Mouse (Mus musculus): ENCODE measurements around the gene Fbxl8. TPM values are rescaled to one million over a fixed set of nuclear protein-coding genes. Genes with fewer than 3 reads are reported as not detected.

Gene Fbxl8
- polyA plus RNA-seq (2015; fragmentation: Nextera tagmentation; extraction: Ambion mirVana): 3.5 and 3.7 TPM in 2 replicates

DNA sequence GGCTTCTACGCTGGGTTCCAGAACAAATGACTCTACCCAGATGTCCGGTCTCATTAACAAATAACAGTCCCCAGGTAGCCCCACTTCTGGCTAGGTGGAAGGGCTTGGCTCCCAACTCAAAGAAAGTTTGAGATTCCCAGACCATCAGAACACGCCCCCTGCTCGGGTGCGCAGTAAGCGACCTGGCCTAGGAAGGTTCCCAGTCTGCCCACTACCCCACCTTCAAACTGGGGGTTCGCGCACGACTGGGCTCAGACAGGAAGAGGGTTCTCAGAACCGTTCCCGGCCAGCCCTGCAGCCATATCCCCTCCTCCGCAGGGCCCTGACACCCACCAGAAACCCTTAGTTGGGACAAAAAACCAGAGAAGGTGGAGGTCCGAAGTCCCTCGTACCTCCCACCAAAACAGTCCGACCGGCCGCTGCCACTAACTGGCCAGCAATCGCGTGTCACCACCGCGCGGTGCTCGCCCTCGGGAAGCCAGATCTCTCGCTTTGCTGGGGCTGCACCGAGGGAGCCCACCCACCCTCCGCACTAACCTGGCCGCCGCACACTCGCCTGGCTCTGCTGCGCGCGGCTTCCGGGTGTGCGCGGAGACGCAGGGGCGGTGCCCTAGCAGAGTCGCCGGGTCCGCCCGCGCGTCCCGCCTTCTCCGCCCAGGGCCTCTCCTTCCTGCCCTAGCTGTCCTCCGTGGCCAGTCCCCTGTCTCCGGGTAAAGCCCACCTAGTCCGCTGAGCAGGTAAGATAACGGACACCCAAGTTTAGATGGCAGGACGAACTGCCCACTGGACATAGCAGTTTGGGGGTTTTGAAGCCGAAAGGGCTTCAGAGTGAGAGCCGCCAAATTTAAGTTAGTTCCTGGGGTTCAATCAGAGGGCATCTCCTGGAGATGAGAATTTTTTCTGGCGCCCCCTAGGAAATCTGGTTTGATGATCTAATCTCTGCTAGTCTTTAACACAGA, at the start of gene Fbxl8, which contains the start of gene Tradd:
Fbxl8 (plus strand) TSS at position 625 of the 959 bp plus-strand sequence.
Tradd (minus strand) TSS at position 586 of the 959 bp plus-strand sequence.
- no peaks in the 10 kb centered on the region; the same call in 1 of the 2 replicates for H3K36me3 ChIP-seq (ENCODE audit: control insufficient read depth, insufficient read depth, low read length)
- no peak within 1 kb of the TSS for H3K27ac ChIP-seq (replicated peaks)
- DNase-seq (ENCODE audit: low spot score) (peak; percentile 83), ATAC-seq (ENCODE audit: low FRiP score, low TSS enrichment) (peak; percentile 76)
- H3K9me3 ChIP-seq (ENCODE audit: control insufficient read depth, low read length): no peaks in the 10 kb centered on the region
- under 1% methylated on average over 54 of the region's 54 CpGs for WGBS
- H3K4me2 ChIP-seq (replicated peaks; ENCODE audit: low read depth): peak within 1 kb of the TSS; percentile 91
- peak within 1 kb of the TSS; percentile 65 for H3K4me3 ChIP-seq (ENCODE audit: low read depth, low read length)
- peak within 1 kb of the TSS; percentile 69 for H3K9ac ChIP-seq (ENCODE audit: low read length)
- peaks cover 2% of the 10 kb centered on the region; the same call in 1 of the 2 replicates for H3K27me3 ChIP-seq (ENCODE audit: control insufficient read depth, insufficient read depth, low read length)
- 0 out of 2 replicates have a peak, but pooled peaks cover 11% of the 10 kb centered on the region for H3K4me1 ChIP-seq (replicated peaks; ENCODE audit: control insufficient read depth, insufficient read depth)
- TF ChIP-seq EP300 (optimal IDR thresholded peaks at IDR 0.05): no peak
- 0 out of 2 replicates have a peak, but pooled peaks have one; percentile 10 for TF ChIP-seq CTCF (IDR thresholded peaks at IDR 0.05; ENCODE audit: low read depth)

DNA sequence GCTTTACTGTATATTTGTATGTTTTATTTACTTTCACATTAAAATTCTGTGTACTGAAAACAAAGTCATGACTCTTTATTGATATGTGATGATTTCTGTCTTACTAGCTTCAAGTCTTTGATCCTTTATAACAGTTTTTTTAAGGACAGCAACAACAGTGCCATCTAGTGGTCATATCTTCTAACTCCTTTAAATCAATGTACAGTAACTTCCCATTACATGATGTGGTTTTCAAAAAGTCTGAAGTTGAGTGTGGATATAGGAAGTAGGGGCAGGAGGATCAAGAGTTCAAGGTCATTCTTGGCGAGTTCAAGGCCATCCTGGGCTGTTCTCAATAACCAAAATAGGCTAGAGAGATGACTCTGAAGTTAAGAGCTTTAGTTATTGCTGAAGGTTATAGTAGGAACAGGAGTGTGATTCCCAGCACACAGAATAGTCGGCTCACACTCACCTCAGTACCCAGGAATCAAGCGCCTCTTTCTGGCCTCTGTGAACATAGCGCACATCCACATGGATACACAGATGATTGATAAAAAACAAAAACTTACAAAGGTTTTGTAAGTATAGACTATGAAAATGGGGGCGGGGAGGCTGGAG, 46.4 kb upstream of the Fbxl8 start:
- H3K27me3 ChIP-seq (ENCODE audit: control insufficient read depth, insufficient read depth, low read length): no peaks in the 10 kb centered on the region
- 80% methylated on average over 5 of the region's 5 CpGs for WGBS
- H3K9me3 ChIP-seq (ENCODE audit: control insufficient read depth, low read length): no peaks in the 10 kb centered on the region
- no peaks in the 10 kb centered on the region for H3K4me1 ChIP-seq (replicated peaks; ENCODE audit: control insufficient read depth, insufficient read depth)
- no peak overlapping the region for H3K4me3 ChIP-seq (ENCODE audit: low read depth, low read length)
- ATAC-seq (ENCODE audit: low FRiP score, low TSS enrichment) (no peak), DNase-seq (ENCODE audit: low spot score) (no peak)
- H3K36me3 ChIP-seq (ENCODE audit: control insufficient read depth, insufficient read depth, low read length): no peaks in the 10 kb centered on the region
- H3K9ac ChIP-seq (ENCODE audit: low read length): no peak overlapping the region
- H3K4me2 ChIP-seq (replicated peaks; ENCODE audit: low read depth): no peak overlapping the region
- TF ChIP-seq CTCF (IDR thresholded peaks at IDR 0.05; ENCODE audit: low read depth) (peak; percentile 92), EP300 (optimal IDR thresholded peaks at IDR 0.05) (no peak)
- H3K27ac ChIP-seq (replicated peaks): no peak overlapping the region

DNA sequence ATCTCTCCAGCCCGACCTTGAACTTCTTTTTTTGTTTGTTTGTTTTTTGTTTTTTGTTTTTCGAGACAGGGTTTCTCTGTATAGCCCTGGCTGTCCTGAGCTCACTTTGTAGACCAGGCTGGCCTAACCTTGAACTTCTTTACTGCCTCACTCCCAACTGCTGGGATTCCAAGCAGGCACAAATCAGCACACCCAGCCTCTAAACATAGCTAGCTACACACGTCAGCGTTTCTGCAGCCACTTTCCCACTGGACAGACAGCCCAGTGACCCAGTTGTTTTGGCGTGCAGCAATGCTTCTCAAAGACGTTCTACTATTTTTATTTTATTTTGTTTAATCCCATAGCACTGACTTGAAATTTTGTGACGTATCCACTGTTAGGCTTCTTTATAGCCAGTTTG, 40.6 kb upstream of the Fbxl8 start:
- peak overlapping the region; percentile 84; the same call in 1 of the 2 replicates for H3K4me2 ChIP-seq (replicated peaks; ENCODE audit: low read depth)
- no peak overlapping the region for H3K4me3 ChIP-seq (ENCODE audit: low read depth, low read length)
- H3K9me3 ChIP-seq (ENCODE audit: control insufficient read depth, low read length): no peaks in the 10 kb centered on the region
- H3K9ac ChIP-seq (ENCODE audit: low read length): no peak overlapping the region
- ATAC-seq (ENCODE audit: low FRiP score, low TSS enrichment): no peak
- DNase-seq (ENCODE audit: low spot score): no peak
- H3K27ac ChIP-seq (replicated peaks): peak overlapping the region; percentile 94
- WGBS: 73% methylated on average over 7 of the region's 7 CpGs
- H3K4me1 ChIP-seq (replicated peaks; ENCODE audit: control insufficient read depth, insufficient read depth): peaks cover 5% of the 10 kb centered on the region
- H3K36me3 ChIP-seq (ENCODE audit: control insufficient read depth, insufficient read depth, low read length): no peaks in the 10 kb centered on the region
- TF ChIP-seq CTCF (IDR thresholded peaks at IDR 0.05; ENCODE audit: low read depth): no peak
- no peak for TF ChIP-seq EP300 (optimal IDR thresholded peaks at IDR 0.05)
- no peaks in the 10 kb centered on the region for H3K27me3 ChIP-seq (ENCODE audit: control insufficient read depth, insufficient read depth, low read length)

DNA sequence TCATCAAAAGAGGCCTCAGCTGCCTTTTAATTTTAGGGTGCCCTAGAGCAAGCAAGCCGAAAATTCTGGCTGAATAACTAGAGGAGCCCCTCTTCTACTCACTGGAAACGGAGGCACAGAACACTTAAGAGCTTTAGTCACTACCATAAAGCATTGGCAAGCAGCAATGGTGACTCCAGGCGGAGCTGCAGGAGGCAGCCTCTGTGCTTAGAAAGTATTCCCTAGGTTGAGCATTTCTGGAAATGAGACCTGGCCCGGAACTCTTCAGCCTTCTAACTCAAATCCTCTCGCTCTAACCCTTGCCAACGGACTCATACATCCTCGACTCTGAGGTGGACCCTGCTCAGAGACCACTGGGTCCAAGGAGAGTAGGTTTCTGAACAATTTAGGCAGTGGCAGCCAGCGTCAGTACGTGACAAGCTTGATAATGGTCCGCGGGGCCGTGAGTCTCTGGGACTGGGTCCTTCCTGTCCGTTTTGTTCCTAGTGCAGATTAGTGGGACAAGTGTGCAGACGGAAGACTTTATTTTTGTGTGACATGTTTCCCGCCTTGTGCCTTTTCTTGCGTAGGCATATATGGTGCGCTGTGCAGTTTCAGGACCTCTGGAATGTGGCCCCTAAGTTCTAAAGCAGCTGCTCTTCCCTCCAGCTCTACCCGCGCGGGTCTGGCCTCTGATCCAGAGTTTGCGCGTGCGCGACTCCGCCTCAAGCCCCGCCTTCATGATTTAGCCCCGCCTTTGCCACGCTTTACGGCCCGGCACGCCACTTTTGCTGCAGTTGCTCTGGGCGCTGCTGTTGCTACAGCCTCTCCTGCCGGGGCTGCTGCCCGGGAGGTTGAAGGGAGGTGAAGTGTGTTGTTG, 39.8 kb upstream of the Fbxl8 start, which contains the start of gene D230025D16Rik:
D230025D16Rik (plus strand) TSS at position 733 of the 859 bp plus-strand sequence.
- DNase-seq (ENCODE audit: low spot score): peak; percentile 98
- ATAC-seq (ENCODE audit: low FRiP score, low TSS enrichment): peak; percentile 93
- H3K4me1 ChIP-seq (replicated peaks; ENCODE audit: control insufficient read depth, insufficient read depth): peaks cover 5% of the 10 kb centered on the region

DNA sequence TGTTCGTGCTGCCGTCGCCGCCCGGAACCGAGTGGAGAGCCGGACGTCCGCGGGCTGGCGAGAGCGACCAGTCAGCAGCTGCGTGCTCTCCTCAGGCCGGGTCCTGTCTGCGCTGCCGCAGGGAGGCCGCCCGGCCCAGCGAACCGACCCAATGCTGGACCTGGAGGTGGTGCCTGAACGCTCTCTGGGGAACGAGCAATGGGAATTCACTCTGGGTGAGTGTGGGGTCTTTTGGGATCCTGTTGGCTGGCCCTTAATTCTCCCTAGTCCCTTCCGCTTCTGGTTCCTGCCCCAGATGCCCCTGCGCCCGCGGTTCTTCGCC, 39.2 kb upstream of the Fbxl8 start:
- TF ChIP-seq EP300 (optimal IDR thresholded peaks at IDR 0.05) (no peak), CTCF (IDR thresholded peaks at IDR 0.05; ENCODE audit: low read depth) (no peak)
- Histone ChIP-seq H3K9ac (ENCODE audit: low read length) (peak overlapping the region; percentile 86), H3K4me1 (replicated peaks; ENCODE audit: control insufficient read depth, insufficient read depth) (peaks cover 5% of the 10 kb centered on the region), H3K4me3 (ENCODE audit: low read depth, low read length) (peak overlapping the region; percentile 90), H3K27me3 (ENCODE audit: control insufficient read depth, insufficient read depth, low read length) (no peaks in the 10 kb centered on the region), H3K4me2 (replicated peaks; ENCODE audit: low read depth) (peak overlapping the region; percentile 84), H3K9me3 (ENCODE audit: control insufficient read depth, low read length) (no peaks in the 10 kb centered on the region), H3K36me3 (ENCODE audit: control insufficient read depth, insufficient read depth, low read length) (no peaks in the 10 kb centered on the region), H3K27ac (replicated peaks) (peak overlapping the region; percentile 95)
- DNase-seq (ENCODE audit: low spot score) (no peak), ATAC-seq (ENCODE audit: low FRiP score, low TSS enrichment) (no peak)
- WGBS: under 1% methylated on average over 27 of the region's 27 CpGs

More for the DNA sequence above, 39.8 kb upstream of the Fbxl8 start, which contains the start of gene D230025D16Rik:
- H3K4me2 ChIP-seq (replicated peaks; ENCODE audit: low read depth): peak within 1 kb of the TSS; percentile 84
- TF ChIP-seq CTCF (IDR thresholded peaks at IDR 0.05; ENCODE audit: low read depth) (peak; percentile 16; the same call in 1 of the 2 replicates), EP300 (optimal IDR thresholded peaks at IDR 0.05) (no peak)
- H3K36me3 ChIP-seq (ENCODE audit: control insufficient read depth, insufficient read depth, low read length): no peaks in the 10 kb centered on the region
- WGBS: 2% methylated on average over 34 of the region's 34 CpGs
- no peaks in the 10 kb centered on the region for H3K9me3 ChIP-seq (ENCODE audit: control insufficient read depth, low read length)
- peak within 1 kb of the TSS; percentile 95 for H3K27ac ChIP-seq (replicated peaks)
- H3K9ac ChIP-seq (ENCODE audit: low read length): peak within 1 kb of the TSS; percentile 86
- H3K27me3 ChIP-seq (ENCODE audit: control insufficient read depth, insufficient read depth, low read length): no peaks in the 10 kb centered on the region
- peak within 1 kb of the TSS; percentile 90 for H3K4me3 ChIP-seq (ENCODE audit: low read depth, low read length)
